Mouse (Mus musculus) hematopoietic stem cell, adult 5-6 weeks (primary cell): ENCODE measurements at regions not wholly inside any gene's neighbourhood (a gene's known extent, or its start where the extent isn't known, plus 50 kb on each side); places are given as distances from the start of the nearest gene placed in this dataset.

Experiments
- ATAC-seq, 2 experiments: fragments of 125-278 bp in 1 of 2; replicated peaks in 1 of 2; 2 replicates each; pipeline ENCODE4 v1.8.0; 2016 to 2017; ENCODE audit warnings: inconsistent platforms in 2 of 2, mild to moderate bottlenecking in 2 of 2, moderate number of reproducible peaks in 2 of 2, low read depth in 1 of 2, moderate TSS enrichment in 1 of 2; ENCODE audit not compliant: low FRiP score in 2 of 2, poor library complexity in 2 of 2, severe bottlenecking in 2 of 2, insufficient read depth in 1 of 2, low TSS enrichment in 1 of 2

GRCm38 (mm10) chr5:41206462-41206861, 501.5 kb downstream of the Rab28 start:
- ATAC-seq: no peak

- no peak for ATAC-seq
These were observed 503.5 kb downstream of the Rab28 start for GRCm38 (mm10) chr5:41204417-41204816.

DNA sequence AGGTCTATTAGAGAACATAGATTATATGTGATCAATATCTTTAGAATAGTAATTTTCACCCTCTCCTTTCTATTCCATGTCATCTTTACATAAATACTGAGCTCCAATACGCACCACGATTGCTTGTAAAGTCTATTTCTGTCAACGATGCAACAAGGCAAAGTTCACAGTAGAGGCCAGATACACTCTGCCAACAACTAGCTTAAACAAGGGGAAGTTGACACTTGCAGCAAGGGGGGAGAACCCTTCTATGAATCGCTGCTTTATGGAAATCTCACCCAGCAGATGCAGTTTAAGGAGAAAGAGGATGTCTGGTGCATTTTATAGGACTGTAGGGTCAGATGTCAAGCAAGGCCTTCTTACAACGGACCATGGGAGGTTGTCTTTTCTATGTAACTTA, 520.8 kb downstream of the Rab28 start:
- ATAC-seq: no peak

DNA sequence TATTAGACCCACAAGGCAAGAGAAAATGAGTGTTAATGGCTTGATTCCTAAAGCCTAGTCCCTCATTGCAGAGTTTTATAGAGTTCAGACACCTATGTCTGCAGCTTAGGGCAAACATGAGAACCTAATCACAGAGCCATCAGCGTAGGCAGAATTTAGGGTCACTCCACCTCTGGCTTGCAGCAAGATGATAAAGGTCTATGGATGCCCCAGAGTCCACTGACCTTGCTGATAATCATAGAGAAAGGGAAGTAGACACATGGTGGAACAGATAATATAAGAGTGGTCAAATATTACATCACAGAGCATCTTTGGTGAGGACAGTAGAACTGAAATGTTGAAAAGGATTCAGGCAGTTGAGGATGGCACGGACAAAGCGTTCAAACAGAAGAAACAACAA, 530.7 kb downstream of the Rab28 start:
- ATAC-seq: no peak

GRCm38 (mm10) chr5:41165870-41166626, 541.9 kb downstream of the Rab28 start:
- no peak for ATAC-seq

GRCm38 (mm10) chr5:41125050-41125449, 582.9 kb downstream of the Rab28 start:
- ATAC-seq: peak in 1 of 2 experiments; percentile 46; a peak in 1 of 4 replicates

- no peak for ATAC-seq
These were observed 590.3 kb downstream of the Rab28 start for GRCm38 (mm10) chr5:41117658-41118057.

- no peak for ATAC-seq
These were observed 620.2 kb downstream of the Rab28 start for GRCm38 (mm10) chr5:41087773-41088172.

DNA sequence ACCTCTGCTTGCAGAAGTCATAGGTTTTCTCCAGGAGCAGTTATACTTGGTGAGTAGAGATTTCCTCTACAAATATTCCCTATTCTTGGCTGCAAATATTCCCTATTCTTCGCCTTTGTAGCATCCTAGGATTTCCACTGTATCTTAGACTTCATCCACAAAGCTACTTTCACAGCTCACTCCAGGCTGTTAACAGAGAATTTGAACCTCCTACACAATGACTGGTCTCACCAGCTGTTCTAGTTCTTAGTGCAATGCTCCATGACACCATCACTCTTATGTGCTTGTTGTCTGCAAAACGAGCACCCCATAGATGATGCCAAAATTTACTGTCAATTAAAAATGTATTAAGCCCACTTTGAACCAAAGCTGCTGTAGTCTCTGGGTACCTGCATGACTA, 631.5 kb downstream of the Rab28 start:
- no peak for ATAC-seq

DNA sequence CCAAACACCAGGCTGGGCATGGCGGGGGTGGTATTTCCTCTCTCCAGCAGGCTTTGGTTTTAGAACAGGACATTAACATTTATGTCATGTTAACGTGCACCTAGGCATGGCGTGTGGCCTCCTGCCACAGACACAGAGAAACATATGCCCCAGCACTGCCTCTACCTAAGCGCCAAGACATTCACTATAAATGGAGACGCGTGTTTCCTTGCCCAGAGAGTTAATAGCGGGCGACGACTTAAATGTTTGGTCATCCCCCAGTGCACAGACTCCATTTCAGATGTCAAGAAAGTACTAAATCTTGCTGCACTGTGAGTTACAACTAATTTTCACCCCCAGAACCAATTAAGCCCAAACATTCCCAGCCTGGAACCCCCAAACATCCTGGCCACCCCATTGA, 646.3 kb downstream of the Rab28 start:
- ATAC-seq: no peak

GRCm38 (mm10) chr5:41061222-41061621, 646.7 kb downstream of the Rab28 start:
- ATAC-seq: no peak

DNA sequence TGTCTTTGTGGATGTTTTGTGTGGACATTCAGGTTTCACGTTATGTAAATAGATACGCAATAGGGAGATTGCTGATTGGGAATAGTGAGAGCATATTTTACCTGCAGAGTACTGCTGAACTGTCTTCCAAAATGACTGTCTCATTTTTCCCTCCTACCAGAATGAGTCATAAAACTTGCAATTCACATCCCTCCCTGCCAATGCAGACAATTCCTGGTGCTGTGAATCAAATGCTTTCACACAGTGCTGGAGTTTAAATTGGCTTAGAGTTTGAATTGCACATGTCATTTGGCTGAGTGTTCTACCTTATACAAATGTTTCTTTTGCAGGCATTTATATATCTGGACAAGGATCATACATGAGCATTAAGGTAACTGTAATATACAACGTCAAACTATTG, 649.9 kb downstream of the Rab28 start:
- no peak for ATAC-seq

GRCm38 (mm10) chr5:41051948-41052347, 656.0 kb downstream of the Rab28 start:
- peak in 1 of 2 experiments; percentile 56; a peak in 1 of 4 replicates for ATAC-seq

- ATAC-seq: no peak
These were observed 659.4 kb downstream of the Rab28 start for GRCm38 (mm10) chr5:41048515-41048914.

DNA sequence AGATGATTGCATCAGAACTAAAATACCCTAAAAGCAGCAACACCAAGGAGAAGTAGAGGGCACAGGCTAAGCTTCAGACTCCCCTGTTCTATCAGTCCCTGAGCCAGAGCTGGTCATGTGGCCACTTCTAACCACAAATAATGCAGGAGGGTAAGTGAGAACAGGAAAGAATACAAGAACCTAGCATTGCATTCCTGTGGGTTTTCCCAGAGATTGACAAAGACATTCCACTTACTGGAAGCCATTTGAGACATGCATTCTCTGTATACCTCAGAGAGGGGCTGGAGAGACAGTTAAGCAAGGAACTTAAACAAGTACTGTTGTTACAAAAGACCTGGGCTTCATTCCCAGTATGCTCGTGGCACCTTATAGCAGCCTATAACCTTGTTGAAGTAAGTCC, 662.7 kb downstream of the Rab28 start:
- no peak for ATAC-seq

DNA sequence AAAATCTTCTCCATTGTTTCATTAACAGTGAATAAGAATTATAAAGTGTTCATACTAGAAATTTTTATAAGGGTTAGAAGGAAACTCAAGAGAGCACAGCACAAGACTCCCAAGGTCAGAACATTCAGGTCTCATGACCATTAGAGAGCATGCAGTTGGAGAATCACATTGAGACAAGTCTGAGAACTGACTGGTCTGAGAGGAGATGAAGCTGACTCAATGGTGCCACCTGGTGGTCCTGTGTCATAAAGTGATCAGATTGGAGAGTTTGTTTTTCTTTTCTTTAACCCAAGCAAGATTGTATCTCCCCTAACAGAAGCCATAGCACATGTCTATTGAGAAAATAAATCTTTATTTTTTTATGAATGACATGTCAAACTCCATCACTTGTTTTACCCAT, 663.5 kb downstream of the Rab28 start:
- ATAC-seq: peak; percentile 75 to 83; a peak in 3 of 4 replicates

DNA sequence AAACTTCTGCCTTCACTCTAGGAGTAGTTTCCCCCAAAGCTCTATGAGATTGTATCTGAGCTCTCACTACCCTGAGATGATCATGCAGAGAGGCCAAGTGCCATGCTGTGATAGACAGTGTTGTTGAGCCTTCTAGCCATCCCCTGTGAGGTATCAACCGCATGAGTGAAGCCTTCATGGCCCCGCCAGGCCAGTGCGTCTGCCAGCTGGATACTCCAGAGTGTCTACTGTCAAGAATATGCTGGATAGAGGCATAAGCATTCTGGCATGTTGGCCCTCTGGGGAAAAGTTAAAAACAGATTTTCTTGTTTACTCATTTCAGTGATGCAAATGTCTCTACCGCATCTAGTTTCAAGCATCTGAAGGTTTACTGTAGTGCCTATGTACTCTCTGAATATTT, 669.2 kb downstream of the Rab28 start:
- ATAC-seq: no peak

DNA sequence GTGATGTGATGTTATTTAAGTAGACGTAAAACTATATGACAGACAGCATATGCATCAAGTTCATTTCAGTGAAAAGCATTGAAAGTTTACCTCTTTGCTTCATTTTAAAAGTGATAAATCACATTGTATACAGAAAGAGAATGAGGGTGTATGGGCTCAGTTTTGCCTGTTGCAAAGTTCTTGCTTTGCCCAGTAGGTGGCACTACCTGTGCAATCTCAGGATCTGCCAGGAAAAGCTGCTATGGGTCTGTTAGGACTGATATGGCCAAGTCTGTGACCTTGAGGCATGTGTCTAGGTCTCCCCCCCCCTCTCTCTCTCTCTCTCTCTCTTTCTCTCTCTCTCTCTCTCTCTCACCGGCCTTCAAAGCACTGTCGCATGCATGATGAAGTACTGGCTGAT, 701.3 kb downstream of the Rab28 start:
- peak in 1 of 2 experiments; percentile 42; a peak in 1 of 4 replicates for ATAC-seq

DNA sequence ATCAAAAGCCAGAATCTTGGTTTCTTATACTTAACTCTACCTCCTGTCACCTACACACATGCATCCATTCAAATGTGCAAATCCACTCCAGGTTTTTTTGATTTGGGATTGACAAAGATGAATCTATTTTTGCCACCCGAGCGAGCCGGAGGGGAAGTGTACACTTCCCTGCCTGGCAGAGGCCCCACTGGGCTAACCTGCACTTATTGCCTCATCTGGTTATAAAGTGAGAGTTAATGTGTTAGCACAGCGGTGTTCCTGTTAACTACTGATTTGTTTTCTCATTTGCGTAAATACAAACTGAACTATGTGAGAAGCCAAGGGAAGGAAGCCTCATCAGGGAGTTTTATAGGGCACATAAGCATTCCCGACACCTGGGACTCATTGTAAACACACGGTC, 721.4 kb downstream of the Rab28 start:
- ATAC-seq: no peak
